27 mouse cellular contexts compared by ENCODE assay signal in genomic region chr11:84790383-84790782, GRCm38 (mm10). TPM values are rescaled to one million over a fixed set of nuclear protein-coding genes. Genes with fewer than 3 reads are reported as not detected.
A peak's percentile ranks its signal among the peaks of the same experiment; 100 is the strongest.
DNase-seq lines count a peak whose midpoint lies in the region; ATAC-seq and TF ChIP-seq lines count a peak whose summit lies in the region.
"Had no signal": no experiment of that assay in that cellular context is flagged by ENCODE, and none has a peak within 500 bp of the region (broad histone marks: within the 10 kb centered on the region; RNA-seq: fewer than 3 reads in every experiment).

No protein-coding gene starts in this region.

- CTCF ChIA-PET in Patski (lab: Charles Lee), result interaction anchor here (0.6 kb wide), 1 partner anchor 360 kb away, joined by 3 read pairs; no protein-coding TSS in a partner anchor

- WGBS in hindbrain, embryonic 10.5 days, result 62% methylated on average over 6 of the region's 6 CpGs
- 45% methylated on average over 6 of the region's 6 CpGs for WGBS in hindbrain, embryonic 14.5 days
- 55% methylated on average over 6 of the region's 6 CpGs for WGBS in midbrain, embryonic 12.5 days
- 66% methylated on average over 6 of the region's 6 CpGs for WGBS in midbrain, embryonic 11.5 days
- WGBS in hindbrain, postnatal 0 days, result 28% methylated on average over 6 of the region's 6 CpGs

- peaks cover 35% of the 10 kb centered on the region for H3K4me1 ChIP-seq in hindbrain, embryonic 10.5 days (replicated peaks)
- peaks cover 15% of the 10 kb centered on the region for H3K4me1 ChIP-seq in hindbrain, embryonic 14.5 days (replicated peaks; ENCODE audit: control insufficient read depth, insufficient read depth, low read length)
- H3K4me1 ChIP-seq in midbrain, embryonic 12.5 days, result peaks cover 9% of the 10 kb centered on the region
- H3K4me1 ChIP-seq in midbrain, embryonic 11.5 days (ENCODE audit: control insufficient read depth, insufficient read depth, low read length), result peaks cover 3% of the 10 kb centered on the region; the same call in 1 of the 2 replicates
- no peaks in the 10 kb centered on the region for H3K4me1 ChIP-seq in hindbrain, postnatal 0 days (ENCODE audit: insufficient read depth, low read length)
- H3K4me1 ChIP-seq: forebrain, embryonic 13.5 days had no signal

- in situ Hi-C loops in Patski (cut with MboI; ENCODE audit: low pct_unique_long_range_greater_than_20kb), result loop anchor here (5.0 kb wide), 1 partner anchor 63 kb away; no protein-coding TSS in a partner anchor

- H3K9ac ChIP-seq in hindbrain, embryonic 14.5 days, result no peak overlapping the region
- no peak overlapping the region for H3K9ac ChIP-seq in midbrain, embryonic 12.5 days (replicated peaks)
- no peak overlapping the region for H3K9ac ChIP-seq in midbrain, embryonic 11.5 days (ENCODE audit: low read length)
- H3K9ac ChIP-seq in hindbrain, postnatal 0 days (replicated peaks; ENCODE audit: low read length), result no peak overlapping the region
- H3K9ac ChIP-seq: embryonic facial prominence, embryonic 13.5 days; forebrain, embryonic 13.5 days; forebrain, postnatal 0 days; intestine, embryonic 15.5 days had no signal

- 0 out of 2 replicates have a peak overlapping the region, but pooled peaks have one; percentile 50 for H3K27ac ChIP-seq in hindbrain, embryonic 10.5 days
- no peak overlapping the region for H3K27ac ChIP-seq in hindbrain, embryonic 14.5 days
- 0 out of 2 replicates have a peak overlapping the region, but pooled peaks have one; percentile 1 for H3K27ac ChIP-seq in midbrain, embryonic 12.5 days (replicated peaks)
- H3K27ac ChIP-seq in midbrain, embryonic 11.5 days (ENCODE audit: low read depth, low read length), result no peak overlapping the region
- no peak overlapping the region for H3K27ac ChIP-seq in hindbrain, postnatal 0 days
- H3K27ac ChIP-seq: embryonic facial prominence, embryonic 13.5 days; forebrain, embryonic 10.5 days; forebrain, embryonic 13.5 days; gastrocnemius, adult 2 months; intestine, embryonic 15.5 days had no signal

- DNase-seq in hindbrain, embryonic 10.5 days (ENCODE audit: low spot score), result no peak
- DNase-seq in hindbrain, embryonic 14.5 days (ENCODE audit: low spot score), result no peak
- DNase-seq in midbrain, embryonic 11.5 days (ENCODE audit: low spot score, missing footprints), result no peak
- peak; percentile 55 for DNase-seq in Patski (ENCODE audit: low read depth, low spot score)
- DNase-seq in hindbrain, postnatal 0 days (ENCODE audit: low spot score), result no peak
- DNase-seq in left cerebral cortex, postnatal 25 days (ENCODE audit: low spot score in 2 of 2), result no peak
- no peak for DNase-seq in retina, postnatal 1 day
- DNase-seq: adrenal gland, postnatal 10 days; B cell, adult 2 months; cerebellum, adult 11-12 months; cerebellum, adult 8-10 months; cerebellum, postnatal 10 days; cerebellum, postnatal 36 days; embryo, embryonic 11 days; forebrain, postnatal 0 days; gastrocnemius, adult 2 months; gastrocnemius, postnatal 14 days; heart, adult 11 months; kidney, adult 11 months had no signal

- H3K27me3 ChIP-seq in hindbrain, embryonic 10.5 days (ENCODE audit: insufficient read depth, poor library complexity, severe bottlenecking), result peaks cover 21% of the 10 kb centered on the region
- H3K27me3 ChIP-seq in hindbrain, embryonic 14.5 days (ENCODE audit: control insufficient read depth, insufficient read depth, low read length), result no peaks in the 10 kb centered on the region
- peaks cover 42% of the 10 kb centered on the region for H3K27me3 ChIP-seq in midbrain, embryonic 12.5 days
- no peaks in the 10 kb centered on the region; the same call in 1 of the 2 replicates for H3K27me3 ChIP-seq in midbrain, embryonic 11.5 days (ENCODE audit: control insufficient read depth, insufficient read depth, low read length)
- H3K27me3 ChIP-seq in Patski, result no peaks in the 10 kb centered on the region
- no peaks in the 10 kb centered on the region for H3K27me3 ChIP-seq in hindbrain, postnatal 0 days (ENCODE audit: insufficient read depth, low read length)

- no peak; the same call in 1 of the 2 replicates for ATAC-seq in hindbrain, embryonic 14.5 days (ENCODE audit: low FRiP score)
- no peak for ATAC-seq in midbrain, embryonic 12.5 days (ENCODE audit: low FRiP score, low read depth)
- ATAC-seq in midbrain, embryonic 11.5 days (ENCODE audit: low FRiP score), result no peak
- ATAC-seq in Patski, result peak; percentile 79
- no peak; the same call in 1 of the 2 replicates for ATAC-seq in hindbrain, postnatal 0 days
- ATAC-seq: forebrain, embryonic 13.5 days; forebrain, postnatal 0 days; intestine, embryonic 15.5 days had no signal

- intact Hi-C loops in left cerebral cortex, postnatal 25 days (cut with DNase I), result loop anchor here (5.0 kb wide), 1 partner anchor 278 kb away; the partner anchor contains the start of gene Aatf

- H3K4me3 ChIP-seq in hindbrain, embryonic 10.5 days, result no peak overlapping the region
- no peak overlapping the region for H3K4me3 ChIP-seq in hindbrain, embryonic 14.5 days (replicated peaks; ENCODE audit: low read length)
- no peak overlapping the region for H3K4me3 ChIP-seq in midbrain, embryonic 12.5 days
- H3K4me3 ChIP-seq in midbrain, embryonic 11.5 days (ENCODE audit: low read depth, low read length), result no peak overlapping the region
- no peak overlapping the region for H3K4me3 ChIP-seq in hindbrain, postnatal 0 days (ENCODE audit: low read length)
- H3K4me3 ChIP-seq: embryonic facial prominence, embryonic 10.5 days; embryonic facial prominence, embryonic 13.5 days; forebrain, embryonic 10.5 days; forebrain, embryonic 13.5 days; gastrocnemius, adult 2 months; intestine, embryonic 15.5 days had no signal

- TF ChIP-seq CTCF in Patski (IDR thresholded peaks at IDR 0.05), result no peak
- peak; percentile 34 for TF ChIP-seq CTCF in hindbrain, postnatal 0 days (IDR thresholded peaks at IDR 0.05; ENCODE audit: low read depth)

- no peak overlapping the region for H3K4me2 ChIP-seq in hindbrain, embryonic 14.5 days (replicated peaks)
- H3K4me2 ChIP-seq in midbrain, embryonic 12.5 days (replicated peaks), result no peak overlapping the region
- no peak overlapping the region for H3K4me2 ChIP-seq in midbrain, embryonic 11.5 days
- H3K4me2 ChIP-seq in hindbrain, postnatal 0 days (ENCODE audit: low read depth, low read length), result no peak overlapping the region
- H3K4me2 ChIP-seq: embryonic facial prominence, embryonic 13.5 days; forebrain, embryonic 13.5 days; heart, embryonic 11.5 days; intestine, embryonic 15.5 days had no signal

- POLR2A ChIA-PET in Patski (lab: Charles Lee), result interaction anchor here (0.6 kb wide), 1 partner anchor 601 kb away, joined by 3 read pairs; no protein-coding TSS in a partner anchor

- 0 out of 2 replicates have a peak, but pooled peaks cover 5% of the 10 kb centered on the region for H3K9me3 ChIP-seq in hindbrain, embryonic 10.5 days
- no peaks in the 10 kb centered on the region for H3K9me3 ChIP-seq in hindbrain, embryonic 14.5 days (ENCODE audit: control insufficient read depth, low read length)
- no peaks in the 10 kb centered on the region for H3K9me3 ChIP-seq in midbrain, embryonic 12.5 days
- H3K9me3 ChIP-seq in midbrain, embryonic 11.5 days (ENCODE audit: control insufficient read depth, low read length), result no peaks in the 10 kb centered on the region
- no peaks in the 10 kb centered on the region for H3K9me3 ChIP-seq in hindbrain, postnatal 0 days (ENCODE audit: low read length)
- H3K9me3 ChIP-seq: embryonic facial prominence, embryonic 10.5 days; embryonic facial prominence, embryonic 13.5 days; forebrain, embryonic 10.5 days; intestine, embryonic 15.5 days had no signal

- H3K36me3 ChIP-seq in hindbrain, embryonic 10.5 days, result no peaks in the 10 kb centered on the region
- H3K36me3 ChIP-seq in hindbrain, embryonic 14.5 days (replicated peaks; ENCODE audit: control insufficient read depth, insufficient read depth), result no peaks in the 10 kb centered on the region
- no peaks in the 10 kb centered on the region for H3K36me3 ChIP-seq in midbrain, embryonic 12.5 days
- no peaks in the 10 kb centered on the region for H3K36me3 ChIP-seq in midbrain, embryonic 11.5 days (ENCODE audit: control insufficient read depth, insufficient read depth, low read length)
- H3K36me3 ChIP-seq in hindbrain, postnatal 0 days (ENCODE audit: insufficient read depth, low read length), result no peaks in the 10 kb centered on the region
- H3K36me3 ChIP-seq: embryonic facial prominence, embryonic 10.5 days; embryonic facial prominence, embryonic 13.5 days; forebrain, embryonic 10.5 days; G1E; intestine, embryonic 15.5 days had no signal

RNA-seq across cellular contexts. Expression of gene Mrm1, which starts 28.9 kb away (rescaled TPM):
- 12.2 and 13.9 TPM in 2 replicates for polyA plus RNA-seq in hindbrain, embryonic 10.5 days (2016; fragmentation: Nextera tagmentation; extraction: Ambion mirVana)
- 12.2 and 16.0 TPM in 2 replicates for polyA plus RNA-seq in hindbrain, embryonic 14.5 days (2014; fragmentation: Nextera tagmentation; extraction: Ambion mirVana)
- polyA plus RNA-seq in midbrain, embryonic 12.5 days (2016; fragmentation: Nextera tagmentation; extraction: Ambion mirVana), result 11.0 and 11.7 TPM in 2 replicates
- polyA plus RNA-seq in midbrain, embryonic 11.5 days (2014; fragmentation: Nextera tagmentation; extraction: Ambion mirVana), result 10.3 and 11.4 TPM in 2 replicates
- 16.7 TPM for polyA plus RNA-seq in Patski (2021)
- 15.0 and 23.0 TPM in 2 replicates for total RNA-seq in hindbrain, postnatal 0 days (2014; rRNA removed)
- 17.1 and 20.9 TPM in 2 replicates for polyA plus RNA-seq in hindbrain, postnatal 0 days (2015; fragmentation: Nextera tagmentation; extraction: Ambion mirVana)
- total RNA-seq in left cerebral cortex, postnatal 25 days (2021), result 10 to 100 TPM; 11.9 to 22.5 TPM

RNA-seq across cellular contexts. Expression of gene Dhrs11, which starts 38.4 kb away (rescaled TPM):
- polyA plus RNA-seq in hindbrain, embryonic 10.5 days (2016; fragmentation: Nextera tagmentation; extraction: Ambion mirVana), result 13.1 and 15.1 TPM in 2 replicates
- 10.2 and 10.5 TPM in 2 replicates for polyA plus RNA-seq in hindbrain, embryonic 14.5 days (2014; fragmentation: Nextera tagmentation; extraction: Ambion mirVana)
- polyA plus RNA-seq in midbrain, embryonic 12.5 days (2016; fragmentation: Nextera tagmentation; extraction: Ambion mirVana), result 6.8 and 7.6 TPM in 2 replicates
- polyA plus RNA-seq in midbrain, embryonic 11.5 days (2014; fragmentation: Nextera tagmentation; extraction: Ambion mirVana), result 12.2 and 12.6 TPM in 2 replicates
- polyA plus RNA-seq in Patski (2021), result 33.2 TPM
- total RNA-seq in hindbrain, postnatal 0 days (2014; rRNA removed), result 12.4 and 14.3 TPM in 2 replicates
- polyA plus RNA-seq in hindbrain, postnatal 0 days (2015; fragmentation: Nextera tagmentation; extraction: Ambion mirVana), result 13.8 and 16.4 TPM in 2 replicates
- total RNA-seq in left cerebral cortex, postnatal 25 days (2021), result 1 to 10 TPM; 8.8 to 10.0 TPM

Comparison
In these comparisons a context has a peak if more than half of its experiments do, and no peak if none do; other contexts are left out.
1. H3K27ac ChIP-seq: peak in hindbrain, embryonic 10.5 days (single experiment) and midbrain, embryonic 12.5 days (single experiment); none in hindbrain, embryonic 14.5 days (single experiment), midbrain, embryonic 11.5 days (single experiment) and hindbrain, postnatal 0 days (single experiment).